Mouse (Mus musculus) heart, embryonic 16.5 days (tissue): ENCODE results near the gene Vamp4. TPM values are rescaled to one million over a fixed set of nuclear protein-coding genes. Genes with fewer than 3 reads are reported as not detected.
A peak's percentile ranks its signal among the peaks of the same experiment; 100 is the strongest.

ENCODE experiments used
- ATAC-seq: fragments of 200-750 bp; cut with Nextera tagmentation; replicated peaks from 2 replicates; pipeline ENCODE4 v1.8.0; 2017; ENCODE audit warnings: moderate number of reproducible peaks; ENCODE audit not compliant: insufficient read depth, low FRiP score; ENCODE audit errors: extremely low read depth
- H3K27ac ChIP-seq: fragments of 300-500 bp; sonication (generic); 2 replicates; pipeline ENCODE4 v1.5.1; 2014; ENCODE audit warnings: mild to moderate bottlenecking, low read length, control low read depth, moderate library complexity
- H3K27me3 ChIP-seq: fragments of 300-500 bp; sonication (generic); 2 replicates; pipeline ENCODE4 v1.6.1; 2014; ENCODE audit warnings: low read length, mixed read lengths; ENCODE audit not compliant: control insufficient read depth, insufficient read depth
- H3K36me3 ChIP-seq: fragments of 300-500 bp; sonication (generic); 2 replicates; pipeline ENCODE4 v1.6.1; 2014; ENCODE audit not compliant: control insufficient read depth, insufficient read depth
- H3K4me1 ChIP-seq: fragments of 300-500 bp; sonication (generic); 2 replicates; pipeline ENCODE4 v1.6.1; 2014; ENCODE audit warnings: low read length, mixed read lengths; ENCODE audit not compliant: control insufficient read depth, insufficient read depth
- H3K4me2 ChIP-seq: fragments of 300-500 bp; sonication (generic); 2 replicates; pipeline ENCODE4 v1.6.1; 2014; ENCODE audit warnings: low read depth, mild to moderate bottlenecking, control low read depth, low read length
- H3K4me3 ChIP-seq: fragments of 300-500 bp; sonication (generic); 2 replicates; pipeline ENCODE4 v1.5.1; 2014; ENCODE audit warnings: mild to moderate bottlenecking, control low read depth, low read length
- H3K9ac ChIP-seq: fragments of 300-500 bp; sonication (generic); 2 replicates; pipeline ENCODE4 v1.6.1; 2014; ENCODE audit warnings: low read length, control low read depth
- H3K9me3 ChIP-seq: fragments of 300-500 bp; sonication (generic); replicated peaks from 2 replicates; pipeline ENCODE4 v1.6.1; 2016; ENCODE audit warnings: low read length; ENCODE audit not compliant: control insufficient read depth
- WGBS: fragments of 180-500 bp; shearing (Covaris S2); extraction: QIAGEN DNeasy Blood & Tissue Kit; methylation state at CpG from one replicate; pipeline ENCODE4 v1.1.7; 2014; 5-methylcytosine and 5-hydroxymethylcytosine counted together
- polyA plus RNA-seq: library from polyadenylated mRNA; unstranded; fragments of >200 nt; fragmentation: Nextera tagmentation; extraction: Ambion mirVana; gene quantifications from 2 replicates; pipeline ENCODE4 v1.2.1, GENCODE M21; 2015

Gene Vamp4
- 32.6 and 37.7 TPM in 2 replicates for polyA plus RNA-seq

DNA sequence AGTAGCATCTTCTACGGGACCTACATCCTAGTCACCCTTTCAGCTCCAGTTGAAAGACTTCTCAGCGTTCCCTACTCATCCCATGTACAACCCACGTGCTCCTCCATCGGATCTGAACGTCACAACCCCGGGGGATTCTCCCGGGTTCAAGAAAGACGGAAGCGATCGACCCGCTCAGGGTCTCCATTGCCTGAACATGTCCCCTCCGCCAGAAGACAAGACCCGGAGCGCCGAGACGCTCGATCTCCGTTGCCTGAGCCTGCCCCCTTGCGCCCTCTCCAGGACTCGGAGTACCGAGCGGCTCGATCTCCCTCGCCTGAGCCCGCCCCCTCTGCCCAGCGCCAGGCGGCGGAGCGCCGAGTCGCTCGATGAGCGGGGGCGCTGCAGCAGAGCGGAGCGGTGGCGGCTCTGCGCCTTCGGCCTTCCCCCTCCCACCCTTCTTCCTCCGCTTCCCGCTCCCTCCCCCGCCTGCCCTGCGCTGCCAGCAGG lies at the start of gene Vamp4:
Gene Vamp4, plus strand, starts transcription at position 256 of the 489 bp plus-strand sequence.
- Histone ChIP-seq H3K9ac (peak within 1 kb of the TSS; percentile 98), H3K27me3 (no peaks in the 10 kb centered on the region), H3K4me2 (peak within 1 kb of the TSS; percentile 86), H3K4me1 (peaks cover 12% of the 10 kb centered on the region), H3K27ac (peak within 1 kb of the TSS; percentile 93), H3K9me3 (peaks cover 2% of the 10 kb centered on the region; the same call in 1 of the 2 replicates), H3K36me3 (peaks cover 11% of the 10 kb centered on the region), H3K4me3 (peak within 1 kb of the TSS; percentile 99)
- peak; percentile 97 for ATAC-seq
- WGBS: under 1% methylated on average over 42 of the region's 43 CpGs

DNA sequence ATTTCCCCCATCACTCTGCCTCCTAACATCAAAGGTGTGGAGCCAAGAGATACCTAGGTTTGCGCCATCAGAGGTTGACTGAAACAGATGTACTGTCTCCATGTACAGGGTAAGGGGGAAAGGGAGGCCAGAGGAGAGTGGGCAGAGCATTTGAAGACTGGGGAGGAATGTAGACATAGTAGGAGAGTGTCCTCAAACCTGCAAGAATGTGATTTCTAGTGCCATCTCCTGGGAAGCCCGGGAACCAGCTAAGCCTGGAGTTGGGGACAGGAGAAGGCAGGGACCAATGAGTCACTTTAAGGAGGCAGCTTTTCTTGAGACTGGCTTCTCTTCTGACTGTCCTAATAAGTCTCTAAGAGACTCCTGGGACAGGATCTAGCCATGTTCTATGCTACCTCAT lies 40.7 kb upstream of the Vamp4 start:
- WGBS: 46% methylated on average over 2 of the region's 2 CpGs
- H3K9ac ChIP-seq: no peak overlapping the region
- H3K4me3 ChIP-seq: no peak overlapping the region
- no peak for ATAC-seq
- H3K4me2 ChIP-seq: no peak overlapping the region
- no peaks in the 10 kb centered on the region for H3K27me3 ChIP-seq
- H3K4me1 ChIP-seq: no peaks in the 10 kb centered on the region
- 0 out of 2 replicates have a peak, but pooled peaks cover 4% of the 10 kb centered on the region for H3K9me3 ChIP-seq
- no peak overlapping the region for H3K27ac ChIP-seq
- H3K36me3 ChIP-seq: peaks cover 19% of the 10 kb centered on the region

GRCm38 (mm10) chr1:162530666-162531065 lies 39.6 kb upstream of the Vamp4 start:
- no peak for ATAC-seq
- no peaks in the 10 kb centered on the region for H3K4me1 ChIP-seq
- no peak overlapping the region for H3K9ac ChIP-seq
- no peak overlapping the region for H3K27ac ChIP-seq
- H3K36me3 ChIP-seq: peaks cover 24% of the 10 kb centered on the region
- H3K4me2 ChIP-seq: no peak overlapping the region
- H3K4me3 ChIP-seq: no peak overlapping the region
- H3K27me3 ChIP-seq: no peaks in the 10 kb centered on the region
- 95% methylated on average over 1 of the region's 1 CpGs for WGBS
- H3K9me3 ChIP-seq: 0 out of 2 replicates have a peak, but pooled peaks cover 4% of the 10 kb centered on the region

GRCm38 (mm10) chr1:162531584-162531983 lies 38.7 kb upstream of the Vamp4 start:
- peaks cover 33% of the 10 kb centered on the region for H3K36me3 ChIP-seq
- WGBS: 65% methylated on average over 4 of the region's 4 CpGs

DNA sequence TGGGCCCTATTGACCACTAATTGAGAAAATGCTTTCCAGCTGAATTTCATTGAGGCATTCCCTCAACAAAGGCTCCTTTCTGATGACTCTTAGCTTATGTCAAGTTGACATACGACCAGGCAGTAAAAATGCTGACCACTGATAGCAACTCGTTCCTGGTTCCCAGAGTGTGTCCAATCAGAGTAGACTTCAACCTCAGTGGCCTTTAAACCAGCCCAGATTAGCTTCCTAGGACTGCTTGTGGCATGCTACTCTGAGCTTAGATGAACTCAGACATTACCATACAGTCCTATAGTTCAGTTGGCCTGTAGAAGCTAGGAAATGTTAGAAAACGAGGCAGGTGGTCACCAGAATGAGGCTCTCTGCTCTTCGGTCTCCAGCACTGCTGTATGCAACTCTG lies 38.0 kb upstream of the Vamp4 start:
- Histone ChIP-seq H3K4me3 (no peak overlapping the region), H3K4me1 (no peaks in the 10 kb centered on the region), H3K9me3 (0 out of 2 replicates have a peak, but pooled peaks cover 4% of the 10 kb centered on the region), H3K4me2 (no peak overlapping the region), H3K27ac (no peak overlapping the region), H3K36me3 (peaks cover 39% of the 10 kb centered on the region), H3K27me3 (no peaks in the 10 kb centered on the region), H3K9ac (no peak overlapping the region)
- WGBS: 71% methylated on average over 4 of the region's 4 CpGs
- ATAC-seq: no peak

More at GRCm38 (mm10) chr1:162531584-162531983, 38.7 kb upstream of the Vamp4 start:
- H3K4me1 ChIP-seq: no peaks in the 10 kb centered on the region
- ATAC-seq: no peak
- H3K4me3 ChIP-seq: no peak overlapping the region
- no peaks in the 10 kb centered on the region for H3K27me3 ChIP-seq
- no peak overlapping the region for H3K27ac ChIP-seq
- no peak overlapping the region for H3K9ac ChIP-seq
- no peak overlapping the region for H3K4me2 ChIP-seq
- 0 out of 2 replicates have a peak, but pooled peaks cover 4% of the 10 kb centered on the region for H3K9me3 ChIP-seq

GRCm38 (mm10) chr1:162533766-162534560 lies 36.4 kb upstream of the Vamp4 start:
- Histone ChIP-seq H3K4me3 (no peak overlapping the region), H3K36me3 (peaks cover 49% of the 10 kb centered on the region), H3K4me2 (no peak overlapping the region), H3K4me1 (no peaks in the 10 kb centered on the region), H3K27me3 (no peaks in the 10 kb centered on the region), H3K9me3 (no peaks in the 10 kb centered on the region), H3K27ac (no peak overlapping the region), H3K9ac (no peak overlapping the region)
- WGBS: 89% methylated on average over 14 of the region's 14 CpGs
- no peak for ATAC-seq

DNA sequence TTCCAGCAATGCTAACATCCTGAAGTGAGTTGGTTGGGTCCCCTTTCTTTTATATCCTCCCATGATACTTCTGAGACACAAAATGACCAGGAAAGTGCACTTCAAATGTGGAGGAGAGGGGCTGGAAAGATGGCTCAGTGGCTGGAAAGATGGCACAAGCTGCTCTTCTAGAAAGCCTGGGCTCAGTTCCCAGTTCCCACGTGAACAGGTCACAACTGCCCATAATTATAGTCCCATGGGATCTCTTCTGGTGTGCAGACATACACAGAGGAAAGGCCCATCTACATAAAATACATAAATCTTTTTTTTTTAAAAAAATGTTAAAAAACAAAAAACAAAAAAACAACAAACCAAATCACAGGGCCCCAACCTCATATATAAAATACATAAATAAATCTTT lies 27.1 kb upstream of the Vamp4 start:
- Histone ChIP-seq H3K27me3 (no peaks in the 10 kb centered on the region), H3K9ac (no peak overlapping the region), H3K4me1 (peaks cover 10% of the 10 kb centered on the region; the same call in 1 of the 2 replicates), H3K36me3 (peaks cover 47% of the 10 kb centered on the region), H3K9me3 (no peaks in the 10 kb centered on the region), H3K4me3 (no peak overlapping the region), H3K4me2 (no peak overlapping the region), H3K27ac (no peak overlapping the region)
- no peak for ATAC-seq
- 83% methylated on average over 1 of the region's 1 CpGs for WGBS

GRCm38 (mm10) chr1:162547607-162548006 lies 22.7 kb upstream of the Vamp4 start:
- Histone ChIP-seq H3K4me3 (peak overlapping the region; percentile 77), H3K9me3 (no peaks in the 10 kb centered on the region), H3K4me1 (peaks cover 13% of the 10 kb centered on the region), H3K27me3 (no peaks in the 10 kb centered on the region), H3K36me3 (peaks cover 20% of the 10 kb centered on the region), H3K4me2 (peak overlapping the region; percentile 84), H3K27ac (no peak overlapping the region), H3K9ac (peak overlapping the region; percentile 76)
- ATAC-seq: no peak
- WGBS: 3% methylated on average over 10 of the region's 10 CpGs
